Mouse (Mus musculus): ENCODE measurements at regions not wholly inside any gene's neighbourhood (a gene's known extent, or its start where the extent isn't known, plus 50 kb on each side); places are given as distances from the start of the nearest gene placed in this dataset. TPM values are rescaled to one million over a fixed set of nuclear protein-coding genes. Genes with fewer than 3 reads are reported as not detected.
A peak's percentile ranks its signal among the peaks of the same experiment; 100 is the strongest.

DNA sequence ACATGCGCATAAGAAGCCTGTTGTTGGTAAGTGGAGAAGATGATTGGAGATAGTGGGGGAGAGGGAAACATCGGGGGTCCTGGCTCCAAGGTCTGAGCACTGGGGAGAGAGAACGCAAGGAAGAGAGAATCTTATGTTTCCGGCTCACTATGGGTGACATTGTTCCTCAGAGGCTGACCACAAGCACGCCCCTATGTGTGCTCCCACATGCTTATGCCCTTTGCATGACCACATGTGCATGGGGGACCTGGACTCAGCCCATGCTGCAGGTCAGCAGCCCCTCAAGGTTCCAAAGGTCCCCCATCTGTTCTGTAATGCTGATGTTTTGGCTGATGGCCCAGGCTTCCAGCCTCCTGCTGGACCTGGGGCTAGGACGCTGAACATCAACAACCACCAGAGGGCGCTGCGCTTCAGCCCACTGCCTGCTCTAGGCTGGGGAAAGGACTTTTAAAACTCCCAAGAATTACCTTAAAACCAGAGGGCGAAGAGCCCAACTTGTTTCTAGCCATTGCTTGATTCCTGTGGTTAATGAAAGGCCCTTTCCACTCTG, 77.0 kb upstream of the Zfp507 start:
- no peak overlapping the region for H3K9ac ChIP-seq (ENCODE audit: low read depth, low read length)
- 45% methylated on average over 9 of the region's 9 CpGs for WGBS
- H3K27me3 ChIP-seq (replicated peaks; ENCODE audit: control insufficient read depth, insufficient read depth, low read length): no peaks in the 10 kb centered on the region
- H3K9me3 ChIP-seq (ENCODE audit: control insufficient read depth, low read length): no peaks in the 10 kb centered on the region
- no peaks in the 10 kb centered on the region for H3K36me3 ChIP-seq (ENCODE audit: control insufficient read depth, insufficient read depth, low read length)
- H3K4me3 ChIP-seq (ENCODE audit: low read length): no peak overlapping the region
- peak; percentile 79 for ATAC-seq
- H3K4me1 ChIP-seq (ENCODE audit: control insufficient read depth, insufficient read depth, low read depth, low read length): no peaks in the 10 kb centered on the region
- no peak overlapping the region for H3K4me2 ChIP-seq (ENCODE audit: low read length)
- no peak overlapping the region for H3K27ac ChIP-seq (ENCODE audit: low read depth, low read length)

DNA sequence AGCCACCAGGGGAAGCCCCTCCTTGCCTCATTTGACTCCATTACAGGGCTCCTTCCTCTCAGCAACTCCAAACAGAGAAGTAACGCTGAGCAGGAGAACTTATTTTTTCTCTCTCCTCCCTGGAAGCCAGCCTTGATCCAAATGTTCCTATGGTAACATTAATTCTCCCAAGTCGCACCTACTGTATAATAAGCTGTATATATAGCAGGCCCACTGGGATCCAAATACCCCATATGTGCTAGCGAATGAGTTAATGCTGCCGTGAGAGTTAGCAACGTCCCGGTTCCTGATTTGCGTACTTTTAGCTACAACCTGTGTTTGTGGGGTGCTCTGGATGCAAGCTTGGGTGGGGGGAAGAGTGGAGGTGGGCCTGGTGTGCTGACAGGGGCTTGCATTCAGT, 75.4 kb upstream of the Zfp507 start:
- Histone ChIP-seq H3K9ac (ENCODE audit: low read depth, low read length) (no peak overlapping the region), H3K27me3 (replicated peaks; ENCODE audit: control insufficient read depth, insufficient read depth, low read length) (no peaks in the 10 kb centered on the region), H3K4me1 (ENCODE audit: control insufficient read depth, insufficient read depth, low read depth, low read length) (no peaks in the 10 kb centered on the region), H3K4me2 (ENCODE audit: low read length) (no peak overlapping the region), H3K4me3 (ENCODE audit: low read length) (no peak overlapping the region), H3K9me3 (ENCODE audit: control insufficient read depth, low read length) (no peaks in the 10 kb centered on the region), H3K36me3 (ENCODE audit: control insufficient read depth, insufficient read depth, low read length) (no peaks in the 10 kb centered on the region), H3K27ac (ENCODE audit: low read depth, low read length) (no peak overlapping the region)
- ATAC-seq: no peak
- 83% methylated on average over 7 of the region's 7 CpGs for WGBS

DNA sequence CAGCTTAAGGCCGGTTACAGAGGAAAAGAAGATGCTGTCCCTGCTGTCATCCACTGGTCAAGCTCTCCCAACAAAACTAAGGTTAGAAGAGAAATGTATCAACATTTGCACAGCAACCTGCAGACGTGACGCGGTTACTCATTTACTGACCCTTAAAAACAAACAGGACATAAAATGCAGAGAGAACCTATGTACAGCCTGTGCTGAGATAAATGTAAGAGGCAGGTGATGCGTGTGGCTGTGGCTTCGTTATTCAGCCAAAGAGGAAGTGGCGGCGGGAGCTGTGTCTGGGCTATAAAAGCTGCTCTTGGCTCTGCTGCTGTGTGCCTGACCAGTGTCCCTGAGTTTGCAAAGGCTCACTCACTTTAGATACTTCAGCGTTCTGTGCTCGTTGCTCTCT, 58.2 kb upstream of the Zfp507 start:
- Histone ChIP-seq H3K4me2 (ENCODE audit: low read length) (no peak overlapping the region), H3K36me3 (ENCODE audit: control insufficient read depth, insufficient read depth, low read length) (no peaks in the 10 kb centered on the region), H3K4me1 (ENCODE audit: control insufficient read depth, insufficient read depth, low read depth, low read length) (no peaks in the 10 kb centered on the region), H3K9ac (ENCODE audit: low read depth, low read length) (no peak overlapping the region), H3K4me3 (ENCODE audit: low read length) (no peak overlapping the region), H3K27me3 (replicated peaks; ENCODE audit: control insufficient read depth, insufficient read depth, low read length) (no peaks in the 10 kb centered on the region), H3K9me3 (ENCODE audit: control insufficient read depth, low read length) (peaks cover 6% of the 10 kb centered on the region; the same call in 1 of the 2 replicates), H3K27ac (ENCODE audit: low read depth, low read length) (no peak overlapping the region)
- 85% methylated on average over 10 of the region's 10 CpGs for WGBS
- ATAC-seq: no peak

DNA sequence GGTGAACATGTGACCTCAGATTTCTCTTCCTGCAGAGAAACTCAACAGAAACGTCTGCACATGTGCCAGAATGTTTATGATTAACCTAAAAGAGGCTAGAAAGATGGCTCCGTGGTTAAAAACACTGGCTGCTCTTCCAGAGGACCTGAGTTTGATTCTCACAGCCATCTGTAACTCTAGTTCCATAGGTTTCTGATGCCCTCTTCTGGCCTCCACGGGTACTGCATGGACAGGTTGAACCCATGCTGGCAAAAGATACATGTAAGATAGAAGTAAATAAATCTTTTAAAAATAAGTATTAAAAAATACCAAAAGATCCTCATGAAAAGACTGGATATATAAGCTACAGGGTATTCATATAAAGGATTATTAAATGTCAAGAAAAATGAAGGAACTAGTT, 56.8 kb upstream of the Zfp507 start:
- Histone ChIP-seq H3K27ac (ENCODE audit: low read depth, low read length) (no peak overlapping the region), H3K9me3 (ENCODE audit: control insufficient read depth, low read length) (peaks cover 6% of the 10 kb centered on the region; the same call in 1 of the 2 replicates), H3K4me3 (ENCODE audit: low read length) (no peak overlapping the region), H3K4me2 (ENCODE audit: low read length) (no peak overlapping the region), H3K4me1 (ENCODE audit: control insufficient read depth, insufficient read depth, low read depth, low read length) (no peaks in the 10 kb centered on the region), H3K9ac (ENCODE audit: low read depth, low read length) (no peak overlapping the region), H3K36me3 (ENCODE audit: control insufficient read depth, insufficient read depth, low read length) (no peaks in the 10 kb centered on the region), H3K27me3 (replicated peaks; ENCODE audit: control insufficient read depth, insufficient read depth, low read length) (no peaks in the 10 kb centered on the region)
- ATAC-seq: no peak
- WGBS: 24% methylated on average over 3 of the region's 3 CpGs

DNA sequence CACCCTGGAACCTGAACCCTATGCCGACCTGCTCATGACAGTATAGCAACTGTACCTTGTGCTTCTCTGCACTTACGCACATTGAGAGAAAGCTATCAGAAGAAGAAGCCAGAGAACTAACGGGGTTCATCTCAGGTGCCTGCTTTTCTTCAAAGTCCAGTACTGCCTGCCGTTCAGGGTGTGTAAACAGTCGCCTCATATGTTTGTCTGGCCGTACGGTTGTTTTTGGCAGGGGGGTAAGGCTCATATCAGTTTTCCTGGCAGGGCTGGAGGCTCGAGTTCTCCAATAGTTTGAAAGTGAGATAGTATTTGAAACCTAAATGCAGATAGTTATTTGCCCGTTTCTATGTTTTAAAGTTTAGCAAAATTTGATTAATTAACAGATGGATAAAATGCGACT, 54.9 kb upstream of the Zfp507 start:
- no peak for ATAC-seq
- no peaks in the 10 kb centered on the region for H3K36me3 ChIP-seq (ENCODE audit: control insufficient read depth, insufficient read depth, low read length)
- 86% methylated on average over 10 of the region's 10 CpGs for WGBS
- H3K27me3 ChIP-seq (replicated peaks; ENCODE audit: control insufficient read depth, insufficient read depth, low read length): no peaks in the 10 kb centered on the region
- H3K9me3 ChIP-seq (ENCODE audit: control insufficient read depth, low read length): peaks cover 6% of the 10 kb centered on the region; the same call in 1 of the 2 replicates
- no peak overlapping the region for H3K9ac ChIP-seq (ENCODE audit: low read depth, low read length)
- no peak overlapping the region for H3K4me2 ChIP-seq (ENCODE audit: low read length)
- H3K27ac ChIP-seq (ENCODE audit: low read depth, low read length): no peak overlapping the region
- no peak overlapping the region for H3K4me3 ChIP-seq (ENCODE audit: low read length)
- H3K4me1 ChIP-seq (ENCODE audit: control insufficient read depth, insufficient read depth, low read depth, low read length): no peaks in the 10 kb centered on the region

Small RNA genes in the stretch of these regions (microRNA-seq; reads per million reads assigned to microRNA genes)
- gene Gm23292: not detected

Measured in hindbrain, embryonic 16.5 days (tissue).